Mouse (Mus musculus): ENCODE data around the gene Rrad. TPM values are rescaled to one million over a fixed set of nuclear protein-coding genes. Genes with fewer than 3 reads are reported as not detected.

Gene Rrad
- polyA plus RNA-seq, 1 experiment from 2014 or later: 1.5 TPM

DNA sequence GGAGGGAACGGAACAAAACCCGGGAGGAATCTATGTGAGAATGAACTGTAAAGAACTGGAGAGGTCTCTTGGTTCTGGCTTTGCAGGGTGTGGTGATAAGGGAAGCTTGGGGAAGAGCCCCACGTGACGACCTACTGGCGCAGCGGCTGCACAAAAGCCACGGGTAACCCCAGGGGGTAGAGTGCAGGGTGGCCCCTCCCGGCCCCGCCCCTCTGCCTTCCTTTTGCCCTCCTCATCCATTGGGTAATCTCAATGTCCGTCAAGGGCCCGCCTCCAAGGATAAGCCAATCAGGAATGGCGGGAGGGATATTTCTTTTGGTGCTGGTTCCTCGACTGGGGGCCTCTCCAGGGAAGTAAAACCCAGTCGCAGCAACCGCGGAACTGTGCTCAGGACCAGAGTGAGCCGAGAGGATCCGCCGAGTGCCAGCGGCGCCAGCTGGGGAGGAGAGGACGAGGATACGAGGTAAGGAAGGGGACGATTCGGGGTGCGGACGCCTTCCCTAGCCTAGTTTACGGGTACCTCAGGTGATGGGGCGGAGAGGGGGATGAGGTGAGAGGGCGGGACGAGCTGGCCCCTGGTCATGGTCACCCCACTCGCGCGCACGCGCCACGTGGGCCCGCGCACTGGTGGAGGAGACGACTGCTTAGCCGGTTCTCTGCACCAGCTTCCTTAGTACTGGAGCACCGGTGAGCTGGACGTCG, 39.8 kb downstream of the Rrad start, which contains the start of gene Pdp2:
TSS of gene Pdp2 (plus strand) at position 319 of the 702 bp plus-strand sequence.
- Histone ChIP-seq H3K9me3 (no peaks in the 10 kb centered on the region), H3K4me1 (peaks cover 18% of the 10 kb centered on the region), H3K4me3 (peak within 1 kb of the TSS; percentile 85), H3K27ac (peak within 1 kb of the TSS; percentile 92), H3K36me3 (replicated peaks) (peaks cover 30% of the 10 kb centered on the region), H3K27me3 (ENCODE audit: poor library complexity, severe bottlenecking) (no peaks in the 10 kb centered on the region)
- WGBS: under 1% methylated on average over 44 of the region's 44 CpGs
- peak; percentile 89 for DNase-seq (ENCODE audit: extremely low spot score, low spot score)

DNA sequence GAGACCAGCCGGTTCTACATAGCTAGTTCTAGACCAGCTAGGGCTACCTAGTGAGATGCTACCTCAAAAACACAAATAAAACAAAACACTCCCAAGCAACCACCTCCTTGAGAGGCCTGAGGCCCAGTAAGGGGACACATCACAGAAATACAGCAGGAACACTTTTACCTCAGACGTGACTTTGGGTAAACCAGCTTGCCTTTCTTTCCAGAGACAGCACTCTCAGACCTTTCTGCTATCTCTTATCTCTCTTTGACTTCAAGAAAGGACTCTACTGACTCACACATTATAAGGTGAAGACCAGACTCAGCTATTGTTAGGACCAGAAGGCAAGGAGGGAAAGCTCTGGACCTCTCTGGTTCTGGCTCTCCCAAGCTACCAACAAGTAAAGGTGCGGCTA, 40.8 kb downstream of the Rrad start:
- DNase-seq (ENCODE audit: extremely low spot score, low spot score): no peak
- peaks cover 18% of the 10 kb centered on the region for H3K4me1 ChIP-seq
- H3K27me3 ChIP-seq (ENCODE audit: poor library complexity, severe bottlenecking): no peaks in the 10 kb centered on the region
- peaks cover 20% of the 10 kb centered on the region for H3K36me3 ChIP-seq (replicated peaks)
- H3K4me3 ChIP-seq: no peak overlapping the region
- H3K27ac ChIP-seq: peak overlapping the region; percentile 92; the same call in 1 of the 2 replicates
- 89% methylated on average over 3 of the region's 3 CpGs for WGBS
- peaks cover 2% of the 10 kb centered on the region; the same call in 1 of the 2 replicates for H3K9me3 ChIP-seq

DNA sequence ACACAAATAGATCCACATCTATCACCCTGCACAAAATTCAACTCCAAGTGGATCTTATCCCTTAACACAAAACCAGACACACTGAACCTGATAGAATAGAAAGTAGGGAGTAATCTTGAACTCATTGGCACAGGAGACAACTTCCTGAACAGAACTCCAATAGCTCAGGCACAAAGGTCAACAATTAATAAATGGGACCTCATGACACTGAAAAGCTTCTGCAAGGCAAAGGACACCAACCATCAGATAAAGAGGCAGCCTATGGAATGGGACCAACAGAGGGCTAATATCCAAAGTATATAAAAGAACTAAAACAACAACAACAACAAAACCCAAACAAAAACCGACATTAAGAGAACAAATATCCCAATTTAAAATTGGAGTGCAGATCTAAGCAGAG, 46.6 kb downstream of the Rrad start:
- 61% methylated on average over 1 of the region's 1 CpGs for WGBS
- no peaks in the 10 kb centered on the region for H3K36me3 ChIP-seq (replicated peaks)
- no peaks in the 10 kb centered on the region for H3K27me3 ChIP-seq (ENCODE audit: poor library complexity, severe bottlenecking)
- DNase-seq (ENCODE audit: extremely low spot score, low spot score): no peak
- no peak overlapping the region for H3K27ac ChIP-seq
- no peak overlapping the region for H3K4me3 ChIP-seq
- H3K4me1 ChIP-seq: no peaks in the 10 kb centered on the region
- H3K9me3 ChIP-seq: peaks cover 15% of the 10 kb centered on the region; the same call in 1 of the 2 replicates

Other genes starting within 250 kb of the Rrad start
- 2.2 and 2.5 TPM in 2 replicates for gene Cmtm4, start 235.5 kb downstream of the Rrad start, polyA plus RNA-seq (2016; fragmentation: Nextera tagmentation; extraction: Ambion mirVana)
- gene Dync1li2, start 188.3 kb downstream of the Rrad start, polyA plus RNA-seq (2016; fragmentation: Nextera tagmentation; extraction: Ambion mirVana): 81.5 and 81.9 TPM in 2 replicates
- gene Terb1, start 121.4 kb downstream of the Rrad start, polyA plus RNA-seq (2016; fragmentation: Nextera tagmentation; extraction: Ambion mirVana): 0.10 TPM in 2 replicates
- gene Nae1, start 96.7 kb downstream of the Rrad start, polyA plus RNA-seq (2016; fragmentation: Nextera tagmentation; extraction: Ambion mirVana): 133 and 146 TPM in 2 replicates
- gene Car7, start 96.6 kb downstream of the Rrad start, polyA plus RNA-seq (2016; fragmentation: Nextera tagmentation; extraction: Ambion mirVana): 1.1 and 1.3 TPM in 2 replicates
- 14.2 and 14.6 TPM in 2 replicates for gene Pdp2, start 39.9 kb downstream of the Rrad start, polyA plus RNA-seq (2016; fragmentation: Nextera tagmentation; extraction: Ambion mirVana)
- gene Cdh16, start 6.9 kb downstream of the Rrad start, polyA plus RNA-seq (2016; fragmentation: Nextera tagmentation; extraction: Ambion mirVana): not detected in 2 replicates
- gene Ciao2b, start 10.6 kb upstream of the Rrad start, polyA plus RNA-seq (2016; fragmentation: Nextera tagmentation; extraction: Ambion mirVana): 97.5 and 102 TPM in 2 replicates
- gene Ces2a, start 102.7 kb upstream of the Rrad start, polyA plus RNA-seq (2016; fragmentation: Nextera tagmentation; extraction: Ambion mirVana): not detected in 2 replicates
- 0.07 and 0.19 TPM in 2 replicates for gene Ces2b, start 200.2 kb upstream of the Rrad start, polyA plus RNA-seq (2016; fragmentation: Nextera tagmentation; extraction: Ambion mirVana)
- not detected in 2 replicates for gene Ces2c, start 215.7 kb upstream of the Rrad start, polyA plus RNA-seq (2016; fragmentation: Nextera tagmentation; extraction: Ambion mirVana)